Mouse (Mus musculus) lung, adult 2 months (tissue): ENCODE results near the gene Cacna2d1.

Source experiments
- CTCF ChIP-seq: fragments of 200-500 bp; IDR thresholded peaks from 2 replicates; pipeline ENCODE4 v1.5.1; 2011; ENCODE audit warnings: mild to moderate bottlenecking, low read length, control low read depth; ENCODE audit not compliant: insufficient read depth
- POLR2A ChIP-seq: fragments of 200-500 bp; IDR thresholded peaks from 2 replicates; pipeline ENCODE4 v1.6.1; 2011; ENCODE audit warnings: low read depth, mild to moderate bottlenecking, control low read depth, low read length, borderline replicate concordance; ENCODE audit errors: extremely low read depth

DNA sequence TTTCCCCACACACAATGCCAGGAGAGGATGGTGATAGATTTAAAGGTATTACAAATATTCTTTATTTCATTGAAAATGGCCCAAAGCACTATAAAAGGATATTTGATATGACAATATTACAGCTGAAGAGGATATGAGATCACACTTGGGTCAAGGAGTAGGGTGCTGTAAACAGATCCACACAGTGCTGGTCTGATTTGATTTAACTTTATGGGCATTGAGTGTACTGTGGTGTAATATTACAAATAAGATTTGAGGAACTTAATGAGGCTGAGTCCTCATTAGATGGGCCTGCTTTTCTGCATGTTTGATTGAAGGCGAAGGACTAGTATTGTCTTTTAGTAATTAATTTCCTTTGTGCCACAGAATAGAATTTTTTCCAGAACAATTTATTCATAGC lies 212.1 kb downstream of the Cacna2d1 start:
- no peak for TF ChIP-seq CTCF
- no peak for TF ChIP-seq POLR2A
